Mouse (Mus musculus): ENCODE results near the gene Sgsm1. TPM values are rescaled to one million over a fixed set of nuclear protein-coding genes. Genes with fewer than 3 reads are reported as not detected.

Sgsm1 gene
- polyA plus RNA-seq, 1 experiment = 0.08 TPM

DNA sequence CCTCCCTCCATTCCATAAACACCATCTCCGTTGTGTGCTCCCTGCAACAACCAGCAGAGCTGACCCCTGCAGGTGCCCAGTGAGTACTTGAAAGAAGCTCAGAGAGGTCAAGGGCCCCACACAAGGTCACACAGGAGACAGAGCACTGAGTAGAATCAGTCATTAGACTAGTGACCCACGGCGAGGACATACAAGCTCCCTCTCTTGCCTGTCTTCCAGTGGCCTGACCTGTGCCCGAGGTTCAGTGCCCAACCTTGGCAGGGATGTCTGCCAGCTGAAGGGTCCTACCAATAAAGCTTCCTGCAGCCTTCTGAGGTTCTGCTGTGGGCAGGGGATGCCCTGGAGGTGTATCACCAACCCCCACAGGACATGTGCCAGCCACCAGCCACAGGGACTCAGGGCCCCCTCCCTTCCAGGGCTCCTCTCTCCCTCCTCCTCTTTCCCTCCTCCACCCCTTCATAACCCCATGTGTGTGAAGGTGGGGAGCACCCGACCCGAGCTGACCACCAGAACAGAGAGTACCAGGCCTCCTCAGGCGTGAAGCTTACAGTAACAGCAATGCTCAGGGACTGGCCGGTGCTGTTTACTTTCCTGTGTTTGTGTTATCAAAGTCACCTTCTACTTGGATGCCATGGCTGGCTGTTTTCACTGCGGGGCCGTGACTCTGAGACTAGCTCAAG is 98.3 kb downstream of the Sgsm1 start:
- no peak overlapping the region for H3K4me3 ChIP-seq (ENCODE audit: extremely low read depth, insufficient read depth, insufficient read length)
- no peaks in the 10 kb centered on the region for H3K4me1 ChIP-seq (ENCODE audit: control insufficient read depth, insufficient read depth, insufficient read length)
- no peak overlapping the region for H3K27ac ChIP-seq (ENCODE audit: insufficient read depth, low read length)
- H3K27me3 ChIP-seq (ENCODE audit: control insufficient read depth, insufficient read depth, low read length) = no peaks in the 10 kb centered on the region
- no peak for TF ChIP-seq POLR2A (IDR thresholded peaks at IDR 0.05; ENCODE audit: low read depth, low read length)
- DNase-seq (ENCODE audit: low read depth in 1 of 2, low spot score in 2 of 2) = no peak
- no peaks in the 10 kb centered on the region for H3K36me3 ChIP-seq (ENCODE audit: control insufficient read depth, insufficient read depth, low read length)
- 82% methylated on average over 10 of the region's 10 CpGs for WGBS

DNA sequence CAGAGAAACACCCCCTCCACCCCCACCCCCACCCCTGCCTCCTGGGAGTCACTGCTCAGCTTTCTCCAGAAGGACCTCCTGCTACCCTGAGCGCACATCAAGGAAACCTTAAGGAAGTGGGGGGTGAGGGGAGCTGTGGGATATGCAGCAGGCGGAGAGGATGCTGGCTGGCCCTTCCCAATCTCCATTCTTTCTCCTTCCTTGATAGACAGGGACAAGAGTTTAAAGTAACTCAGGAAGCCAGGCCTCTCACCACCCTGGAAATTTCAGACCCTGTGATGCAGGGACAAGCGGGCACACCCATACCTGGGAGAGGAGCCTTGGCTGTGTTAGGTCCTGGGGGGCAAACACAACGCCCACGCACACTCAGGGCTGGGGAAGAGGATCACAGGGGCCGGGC is 100.3 kb downstream of the Sgsm1 start:
- TF ChIP-seq POLR2A (IDR thresholded peaks at IDR 0.05; ENCODE audit: low read depth, low read length) = no peak
- no peak for TF ChIP-seq CTCF (IDR thresholded peaks at IDR 0.05; ENCODE audit: extremely low read depth, insufficient read depth, insufficient read length, insufficient replicate concordance)
- no peak for DNase-seq (ENCODE audit: low read depth in 1 of 2, low spot score in 2 of 2)
- Histone ChIP-seq H3K27ac (ENCODE audit: insufficient read depth, low read length) (peak overlapping the region; percentile 37), H3K4me3 (ENCODE audit: extremely low read depth, insufficient read depth, insufficient read length) (no peak overlapping the region), H3K36me3 (ENCODE audit: control insufficient read depth, insufficient read depth, low read length) (no peaks in the 10 kb centered on the region), H3K4me1 (ENCODE audit: control insufficient read depth, insufficient read depth, insufficient read length) (no peaks in the 10 kb centered on the region), H3K27me3 (ENCODE audit: control insufficient read depth, insufficient read depth, low read length) (no peaks in the 10 kb centered on the region)
- WGBS = 84% methylated on average over 6 of the region's 6 CpGs

DNA sequence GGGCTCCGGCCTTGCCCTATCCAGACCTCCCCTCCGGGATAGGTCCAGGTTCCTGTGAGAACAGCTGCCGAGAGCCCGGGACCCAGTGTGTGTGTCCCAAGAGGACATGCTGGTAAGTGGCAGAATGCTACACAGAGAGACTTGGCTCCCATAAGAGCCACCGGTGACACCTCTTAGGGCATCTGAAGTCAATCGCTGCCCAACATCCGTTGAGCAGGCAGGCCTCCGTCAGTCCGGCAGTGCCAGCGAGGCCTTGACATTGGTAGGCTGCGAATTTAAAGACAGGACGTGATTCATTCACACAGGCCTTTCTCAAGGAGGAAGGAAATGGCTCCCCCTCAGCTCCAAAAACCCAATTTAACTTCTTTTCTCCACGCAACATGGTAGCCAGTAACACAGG is 100.7 kb downstream of the Sgsm1 start:
- no peak for DNase-seq (ENCODE audit: low read depth in 1 of 2, low spot score in 2 of 2)
- H3K27ac ChIP-seq (ENCODE audit: insufficient read depth, low read length) = peak overlapping the region; percentile 70
- no peak overlapping the region for H3K4me3 ChIP-seq (ENCODE audit: extremely low read depth, insufficient read depth, insufficient read length)
- 39% methylated on average over 13 of the region's 13 CpGs for WGBS
- TF ChIP-seq POLR2A (IDR thresholded peaks at IDR 0.05; ENCODE audit: low read depth, low read length) (no peak), CTCF (IDR thresholded peaks at IDR 0.05; ENCODE audit: extremely low read depth, insufficient read depth, insufficient read length, insufficient replicate concordance) (no peak)
- H3K4me1 ChIP-seq (ENCODE audit: control insufficient read depth, insufficient read depth, insufficient read length) = no peaks in the 10 kb centered on the region
- no peaks in the 10 kb centered on the region for H3K27me3 ChIP-seq (ENCODE audit: control insufficient read depth, insufficient read depth, low read length)
- no peaks in the 10 kb centered on the region for H3K36me3 ChIP-seq (ENCODE audit: control insufficient read depth, insufficient read depth, low read length)

DNA sequence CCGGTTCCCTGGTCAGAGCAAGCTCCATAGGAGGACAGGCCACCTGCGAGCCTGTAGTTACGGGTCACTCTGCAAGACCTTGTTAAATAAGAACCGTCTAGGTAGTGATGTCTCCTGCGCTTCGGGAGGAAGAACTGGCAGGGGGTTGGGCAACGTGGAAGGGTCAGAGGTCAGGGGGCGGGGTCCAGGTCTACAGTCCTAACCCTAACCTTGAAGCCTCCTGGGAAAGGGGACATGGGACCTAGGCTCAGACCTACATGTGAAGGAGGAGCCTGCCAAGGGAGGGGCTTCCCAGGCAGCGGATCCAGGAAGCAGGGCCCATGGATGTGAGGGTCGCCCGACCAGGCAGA is 101.2 kb downstream of the Sgsm1 start:
- WGBS = 79% methylated on average over 11 of the region's 11 CpGs
- Histone ChIP-seq H3K27me3 (ENCODE audit: control insufficient read depth, insufficient read depth, low read length) (no peaks in the 10 kb centered on the region), H3K4me1 (ENCODE audit: control insufficient read depth, insufficient read depth, insufficient read length) (no peaks in the 10 kb centered on the region), H3K27ac (ENCODE audit: insufficient read depth, low read length) (peak overlapping the region; percentile 70), H3K36me3 (ENCODE audit: control insufficient read depth, insufficient read depth, low read length) (no peaks in the 10 kb centered on the region), H3K4me3 (ENCODE audit: extremely low read depth, insufficient read depth, insufficient read length) (no peak overlapping the region)
- DNase-seq (ENCODE audit: low read depth in 1 of 2, low spot score in 2 of 2) = no peak
- TF ChIP-seq CTCF (IDR thresholded peaks at IDR 0.05; ENCODE audit: extremely low read depth, insufficient read depth, insufficient read length, insufficient replicate concordance) (no peak), POLR2A (IDR thresholded peaks at IDR 0.05; ENCODE audit: low read depth, low read length) (no peak)

DNA sequence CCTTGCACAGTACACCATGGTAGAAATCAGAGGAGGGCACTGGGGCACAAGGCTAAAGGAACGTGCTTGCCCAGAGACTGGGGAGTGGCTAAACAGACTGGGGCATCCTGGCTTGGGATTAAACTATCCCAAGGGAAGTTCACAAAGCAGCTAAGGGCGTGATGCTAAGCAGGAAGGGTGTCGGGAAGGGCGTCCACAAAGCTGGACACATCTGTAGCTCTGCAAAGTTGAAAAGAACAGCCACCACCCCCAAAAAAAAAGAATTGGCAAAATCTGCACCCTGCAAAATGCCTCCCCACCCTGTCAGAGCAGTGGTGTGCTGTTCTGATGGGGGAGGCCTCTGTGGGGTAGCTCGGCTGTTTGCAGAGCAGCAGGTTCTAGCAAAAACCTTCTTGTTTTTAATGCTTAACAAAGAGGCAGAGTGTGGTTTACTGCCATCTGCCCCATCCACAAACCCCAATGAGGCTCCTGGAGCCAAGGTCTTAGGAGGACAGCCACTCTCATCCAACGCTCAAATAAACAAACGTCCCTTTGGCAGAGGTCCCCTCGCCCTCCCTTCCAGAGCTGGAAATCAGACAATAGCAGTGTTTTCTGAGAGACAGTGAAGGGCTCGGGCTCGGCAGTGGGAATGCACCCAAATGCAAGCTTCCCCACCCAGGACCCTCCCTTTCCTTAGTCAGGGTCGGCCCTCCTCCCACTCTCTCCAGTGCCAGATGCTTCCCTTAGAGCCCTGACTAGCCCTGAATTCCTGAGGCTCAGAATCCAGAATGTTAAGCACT is 101.8 kb downstream of the Sgsm1 start:
- Histone ChIP-seq H3K36me3 (ENCODE audit: control insufficient read depth, insufficient read depth, low read length) (no peaks in the 10 kb centered on the region), H3K4me3 (ENCODE audit: extremely low read depth, insufficient read depth, insufficient read length) (no peak overlapping the region), H3K4me1 (ENCODE audit: control insufficient read depth, insufficient read depth, insufficient read length) (no peaks in the 10 kb centered on the region), H3K27ac (ENCODE audit: insufficient read depth, low read length) (peak overlapping the region; percentile 70), H3K27me3 (ENCODE audit: control insufficient read depth, insufficient read depth, low read length) (no peaks in the 10 kb centered on the region)
- TF ChIP-seq CTCF (IDR thresholded peaks at IDR 0.05; ENCODE audit: extremely low read depth, insufficient read depth, insufficient read length, insufficient replicate concordance) (no peak), POLR2A (IDR thresholded peaks at IDR 0.05; ENCODE audit: low read depth, low read length) (no peak)
- DNase-seq (ENCODE audit: low read depth in 1 of 2, low spot score in 2 of 2) = no peak
- 77% methylated on average over 11 of the region's 11 CpGs for WGBS

DNA sequence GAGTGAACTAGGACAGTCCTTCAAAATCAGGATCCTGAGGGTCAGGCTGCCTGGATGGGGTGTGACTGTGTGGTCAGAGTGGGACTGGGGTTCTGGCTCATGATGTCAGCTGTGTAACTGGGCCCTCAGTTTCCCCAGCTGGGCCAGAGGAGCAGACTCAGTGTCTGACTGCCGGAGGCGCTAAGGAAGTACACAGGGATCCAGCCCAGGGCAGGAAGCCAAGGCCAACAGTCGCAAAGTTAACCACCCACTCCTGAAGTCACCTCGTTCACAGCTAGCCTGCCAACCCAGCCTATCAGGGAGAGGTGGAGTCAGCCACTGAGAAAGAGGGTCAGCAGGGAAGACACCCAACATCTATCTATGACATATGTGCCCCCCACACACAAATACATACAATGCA is 102.5 kb downstream of the Sgsm1 start:
- H3K36me3 ChIP-seq (ENCODE audit: control insufficient read depth, insufficient read depth, low read length) = no peaks in the 10 kb centered on the region
- peak overlapping the region; percentile 31; the same call in 1 of the 2 replicates for H3K27ac ChIP-seq (ENCODE audit: insufficient read depth, low read length)
- DNase-seq (ENCODE audit: low read depth in 1 of 2, low spot score in 2 of 2) = no peak
- TF ChIP-seq CTCF (IDR thresholded peaks at IDR 0.05; ENCODE audit: extremely low read depth, insufficient read depth, insufficient read length, insufficient replicate concordance) = no peak
- no peak for TF ChIP-seq POLR2A (IDR thresholded peaks at IDR 0.05; ENCODE audit: low read depth, low read length)
- 44% methylated on average over 4 of the region's 4 CpGs for WGBS
- H3K4me3 ChIP-seq (ENCODE audit: extremely low read depth, insufficient read depth, insufficient read length) = no peak overlapping the region
- H3K27me3 ChIP-seq (ENCODE audit: control insufficient read depth, insufficient read depth, low read length) = no peaks in the 10 kb centered on the region
- H3K4me1 ChIP-seq (ENCODE audit: control insufficient read depth, insufficient read depth, insufficient read length) = no peaks in the 10 kb centered on the region
